Mouse (Mus musculus) regulatory T cell (primary cell): ENCODE measurements at regions not wholly inside any gene's neighbourhood (a gene's known extent, or its start where the extent isn't known, plus 50 kb on each side); places are given as distances from the start of the nearest gene placed in this dataset.

Experiments
- in situ Hi-C: fragments of 300-600 bp; cut with MboI, MseI; formaldehyde crosslinking; loops from one replicate; pipeline ENCODE4 v1.15.1; 2025; ENCODE audit warnings: high pct_unique_total_duplicates

DNA sequence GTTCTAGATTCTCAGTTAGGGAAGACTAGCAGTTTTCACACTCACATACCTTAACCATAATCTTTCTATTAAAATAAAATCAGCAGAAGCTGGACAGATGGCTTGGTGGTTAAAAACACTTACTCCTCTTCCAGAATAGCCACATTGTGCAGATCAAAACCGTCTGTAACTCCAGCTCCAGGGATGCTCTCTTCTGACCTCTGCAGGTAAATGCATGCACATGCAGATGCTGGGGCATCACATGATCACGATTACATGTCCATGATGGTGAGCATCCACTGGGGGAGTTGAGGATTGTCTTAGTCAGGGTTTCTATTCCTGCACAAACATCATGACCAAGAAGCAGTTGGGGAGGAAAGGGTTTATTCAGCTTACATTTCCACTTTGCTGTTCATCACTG is 184.8 kb upstream of the Srrm4 start:
- in situ Hi-C loops = no loop called here

DNA sequence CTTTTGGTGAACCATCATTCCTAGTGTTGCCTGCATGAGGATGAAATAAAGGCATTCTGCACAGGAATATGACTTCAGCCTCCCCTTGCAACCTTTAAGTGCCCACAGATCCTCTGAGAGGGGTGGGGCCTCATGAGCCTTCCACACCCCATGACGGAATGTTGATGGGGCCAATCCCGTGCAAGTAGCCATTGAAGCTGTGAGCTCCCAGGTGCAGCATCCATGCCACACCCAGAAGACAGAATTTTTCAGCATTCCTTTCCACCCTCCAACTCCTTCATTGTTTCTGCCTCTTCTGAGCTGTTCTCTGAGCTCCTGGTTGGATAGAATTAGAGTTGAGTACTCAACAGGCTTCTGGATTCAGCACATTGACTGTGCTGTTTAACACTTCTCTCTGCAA is 174.6 kb upstream of the Srrm4 start:
- in situ Hi-C loops = no loop called here

GRCm38 (mm10) chr5:116761323-116761722 is 169.7 kb upstream of the Srrm4 start:
- in situ Hi-C loops = no loop called here

DNA sequence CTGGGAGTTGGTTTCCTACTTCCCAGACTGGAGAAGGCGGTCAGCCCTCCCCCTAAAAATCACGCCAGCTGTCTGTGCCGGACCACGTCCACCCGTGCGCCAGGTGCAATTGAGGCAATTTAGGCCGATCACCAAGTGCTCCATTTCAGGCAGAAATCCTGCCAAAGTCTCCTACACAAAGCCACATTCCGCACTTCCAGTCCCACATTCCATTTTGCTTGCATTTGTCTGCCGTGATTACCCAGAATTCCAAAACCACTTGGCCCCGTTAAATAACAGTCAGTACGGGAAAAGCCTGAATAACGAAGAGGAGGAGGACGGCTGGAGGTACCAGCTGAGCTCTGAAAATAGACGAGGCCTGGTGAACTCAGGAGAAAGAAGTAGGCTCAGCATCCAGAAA is 167.1 kb upstream of the Srrm4 start:
- in situ Hi-C loops = no loop called here

GRCm38 (mm10) chr5:116752941-116753340 is 161.3 kb upstream of the Srrm4 start:
- in situ Hi-C loops = no loop called here

DNA sequence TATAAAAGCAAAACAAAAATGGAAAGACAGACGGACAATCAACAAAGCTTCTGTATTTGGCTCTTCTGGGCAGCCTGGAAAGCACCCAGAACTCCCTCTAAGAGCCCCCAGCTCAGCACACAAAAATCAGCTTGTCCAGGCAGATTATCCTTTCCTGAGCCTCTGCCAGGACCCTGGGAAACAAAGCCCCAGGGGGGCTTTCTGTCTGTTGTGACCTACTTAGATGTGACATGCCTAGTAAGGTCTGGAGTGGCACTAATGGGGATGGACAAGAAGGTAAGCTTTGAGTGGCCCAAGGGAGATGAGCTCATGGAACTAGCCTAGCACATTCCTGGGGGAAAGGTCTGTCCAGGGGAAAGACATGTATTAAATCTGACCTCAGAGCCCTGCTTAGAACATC is 160.5 kb upstream of the Srrm4 start:
- in situ Hi-C loops = no loop called here

DNA sequence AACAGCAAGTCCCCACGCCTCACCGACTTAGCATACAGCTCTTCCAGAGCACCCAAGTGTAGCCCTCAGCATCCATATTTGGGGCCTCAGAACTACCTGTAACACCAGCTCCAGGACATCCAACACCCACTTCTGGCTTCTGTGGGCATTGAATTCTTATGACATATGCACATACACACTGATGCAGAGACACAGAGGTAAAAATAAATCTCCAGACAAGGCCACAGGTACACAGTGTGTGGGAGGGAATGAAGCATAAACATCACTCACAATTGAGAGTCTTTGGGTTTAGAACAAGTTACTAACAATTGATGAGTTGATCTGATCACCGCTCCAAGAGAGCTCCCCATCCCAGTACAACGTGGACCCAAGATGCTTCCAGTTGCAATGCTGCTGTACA is 154.2 kb upstream of the Srrm4 start:
- in situ Hi-C loops = no loop called here

DNA sequence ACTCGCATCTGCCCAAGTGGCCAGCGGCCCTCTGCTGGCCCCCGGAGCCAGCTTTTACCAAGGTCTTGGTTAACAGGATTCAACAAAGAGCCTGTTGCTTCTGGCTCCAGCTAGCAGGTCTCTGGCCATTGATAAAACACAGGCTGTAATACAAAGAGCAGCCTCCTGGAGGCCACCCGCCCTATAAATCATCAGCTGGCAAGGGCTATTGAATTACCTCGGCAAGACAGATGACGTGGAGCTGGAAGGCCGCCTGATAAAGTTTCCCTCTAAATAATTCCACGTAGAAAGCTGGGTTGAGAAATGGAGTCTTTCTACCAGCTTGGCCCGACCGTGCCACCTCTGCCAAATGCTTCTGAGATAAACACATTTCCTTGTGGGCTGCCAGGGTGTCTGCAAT is 152.8 kb upstream of the Srrm4 start:
- in situ Hi-C loops = no loop called here

DNA sequence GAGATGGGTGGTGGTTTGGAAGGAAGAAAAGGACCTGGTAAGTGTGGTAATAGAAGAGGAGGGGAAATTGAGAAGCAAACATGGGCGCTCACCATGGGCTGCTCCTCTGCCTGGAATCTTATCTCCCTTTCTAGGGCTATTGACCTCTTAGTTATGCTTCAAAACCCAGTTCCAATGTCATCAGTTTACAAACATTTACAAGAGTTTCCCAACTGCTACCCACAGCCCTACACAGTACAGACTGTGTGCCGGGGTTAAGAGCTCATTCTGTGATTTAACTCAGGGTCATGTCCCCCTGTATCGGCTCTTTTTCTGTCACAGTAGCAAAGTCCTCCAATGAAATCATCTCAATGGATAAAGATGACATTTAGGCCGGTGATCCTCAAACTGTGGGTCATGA is 144.0 kb upstream of the Srrm4 start:
- in situ Hi-C loops = no loop called here

DNA sequence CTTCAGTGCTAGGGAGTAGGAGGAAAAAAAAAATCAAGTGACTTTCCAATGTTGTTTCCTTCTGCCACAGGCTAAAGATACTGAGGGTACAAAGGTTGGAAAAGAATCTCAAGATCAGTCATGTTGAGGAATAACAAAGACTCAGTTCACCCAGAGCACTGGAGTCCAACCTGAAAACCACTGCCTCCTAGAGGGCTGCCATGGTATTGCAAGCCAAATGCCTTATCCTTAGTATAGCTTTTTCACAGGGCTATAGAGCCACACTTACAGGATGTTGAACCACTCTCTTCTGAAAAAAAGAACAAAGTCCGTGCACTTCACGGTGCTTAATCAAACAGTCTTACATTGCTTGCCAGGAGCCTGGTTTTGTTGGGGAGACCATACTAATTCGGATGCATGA is 139.9 kb upstream of the Srrm4 start:
- in situ Hi-C loops = no loop called here

DNA sequence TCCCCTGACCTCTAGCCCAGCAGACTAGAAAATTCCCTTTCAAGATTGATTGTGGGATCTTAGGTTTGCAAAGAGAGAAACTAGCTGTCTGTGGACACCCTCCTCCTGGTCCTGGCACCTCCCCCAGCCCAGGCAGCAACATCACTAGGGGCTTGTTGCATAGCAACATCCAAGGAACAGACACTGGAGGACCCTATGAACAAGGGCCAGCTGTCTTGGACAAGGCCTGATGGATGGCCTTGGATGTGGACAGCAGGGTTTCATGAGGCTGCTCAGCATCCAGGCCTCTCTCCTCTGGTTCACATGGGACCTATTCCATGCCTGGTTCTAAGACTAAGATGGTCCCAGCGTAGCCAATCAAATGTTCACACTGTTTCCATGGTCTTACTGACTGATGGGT is 127.6 kb upstream of the Srrm4 start:
- in situ Hi-C loops = no loop called here

DNA sequence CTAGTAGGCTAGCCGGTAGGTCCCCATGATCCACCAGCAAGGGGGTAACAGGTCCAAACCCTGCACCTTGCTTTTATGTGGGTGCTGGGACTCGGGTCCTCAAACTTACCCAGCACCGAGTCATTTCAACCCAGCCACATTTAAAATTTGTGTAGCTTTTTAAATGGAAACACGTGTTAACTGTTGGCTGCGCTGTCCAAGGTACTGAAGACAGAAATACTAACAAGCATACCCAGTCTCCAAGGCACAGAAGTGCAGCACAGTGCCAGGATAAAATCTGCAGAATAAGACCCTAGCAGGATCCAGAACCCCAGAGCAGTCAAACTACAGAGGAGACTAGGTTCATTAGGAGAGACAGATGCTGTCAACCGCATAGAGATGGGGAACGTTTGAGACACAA is 122.6 kb upstream of the Srrm4 start:
- in situ Hi-C loops = no loop called here

- in situ Hi-C loops = no loop called here
Measured at GRCm38 (mm10) chr5:116712056-116712455, 120.4 kb upstream of the Srrm4 start.

GRCm38 (mm10) chr5:116708505-116708904 is 116.9 kb upstream of the Srrm4 start:
- in situ Hi-C loops = no loop called here

GRCm38 (mm10) chr5:116662466-116662865 is 70.8 kb upstream of the Srrm4 start:
- in situ Hi-C loops = no loop called here

DNA sequence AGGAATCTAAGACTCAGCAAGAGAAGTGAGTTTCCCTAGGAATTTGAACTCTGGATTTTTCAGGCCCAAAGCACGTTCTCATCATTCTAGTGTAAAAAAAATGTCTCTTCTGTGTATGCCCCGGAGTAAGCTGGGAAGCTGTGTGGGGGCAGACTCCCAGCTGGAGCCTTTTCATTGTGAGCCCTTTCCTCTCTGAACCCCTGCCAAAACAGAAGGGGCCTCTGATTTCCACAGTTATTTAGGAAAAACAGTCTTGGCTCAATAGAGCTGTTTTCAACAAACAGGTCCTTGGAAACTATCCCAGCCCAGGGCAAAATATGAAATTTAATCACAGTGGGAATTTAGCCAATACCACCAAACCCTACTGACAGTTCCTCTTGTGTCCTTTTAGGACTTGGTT is 70.2 kb upstream of the Srrm4 start:
- in situ Hi-C loops = no loop called here

GRCm38 (mm10) chr5:116654486-116655420 is 63.1 kb upstream of the Srrm4 start:
- in situ Hi-C loops = no loop called here
